Mouse (Mus musculus): ENCODE measurements around the gene Abhd16a. TPM values are rescaled to one million over a fixed set of nuclear protein-coding genes. Genes with fewer than 3 reads are reported as not detected.

The Abhd16a gene
- polyA plus RNA-seq, 2 experiments from 2014 or later: 18.7 to 20.6 TPM

Other genes with a start within 250 kb of the Abhd16a start
- 10 to 100 TPM; 26.0 to 38.5 TPM for gene Skiv2l, start 239.1 kb upstream of the Abhd16a start, polyA plus RNA-seq (2017; shearing (Covaris generic))
- gene Nelfe, start 238.9 kb upstream of the Abhd16a start, polyA plus RNA-seq (2017; shearing (Covaris generic)): 10 to 100 TPM; 45.4 to 53.4 TPM
- under 1 TPM; 0.79 to 0.83 TPM for gene Cfb, start 226.7 kb upstream of the Abhd16a start, polyA plus RNA-seq (2017; shearing (Covaris generic))
- gene Zbtb12, start 209.8 kb upstream of the Abhd16a start, polyA plus RNA-seq (2017; shearing (Covaris generic)): not detected
- gene Gm20547, start 207.2 kb upstream of the Abhd16a start, polyA plus RNA-seq (2017; shearing (Covaris generic)): not detected
- gene C2, start 191.0 kb upstream of the Abhd16a start, polyA plus RNA-seq (2017; shearing (Covaris generic)): under 1 TPM in 1 of 2 experiments, not detected in 1; 0.73 TPM
- 10 to 100 TPM; 32.8 to 37.0 TPM for gene Ehmt2, start 190.8 kb upstream of the Abhd16a start, polyA plus RNA-seq (2017; shearing (Covaris generic))
- gene Slc44a4, start 174.8 kb upstream of the Abhd16a start, polyA plus RNA-seq (2017; shearing (Covaris generic)): not detected
- 10 to 100 TPM; 18.6 to 19.9 TPM for gene Neu1, start 158.0 kb upstream of the Abhd16a start, polyA plus RNA-seq (2017; shearing (Covaris generic))
- gene Hspa1b, start 130.0 kb upstream of the Abhd16a start, polyA plus RNA-seq (2017; shearing (Covaris generic)): 1 to 10 TPM in 1 of 2 experiments, not detected in 1; 7.0 TPM
- gene Gm20481, start 119.4 kb upstream of the Abhd16a start, polyA plus RNA-seq (2017; shearing (Covaris generic)): not detected
- gene Hspa1a, start 117.1 kb upstream of the Abhd16a start, polyA plus RNA-seq (2017; shearing (Covaris generic)): 1 to 10 TPM in 1 of 2 experiments, under 1 TPM in 1; 0.17 to 5.1 TPM
- gene Hspa1l, start 116.6 kb upstream of the Abhd16a start, polyA plus RNA-seq (2017; shearing (Covaris generic)): under 1 TPM in 1 of 2 experiments, not detected in 1; 0.46 TPM
- 10 to 100 TPM; 45.5 to 61.3 TPM for gene Lsm2, start 107.4 kb upstream of the Abhd16a start, polyA plus RNA-seq (2017; shearing (Covaris generic))
- gene Vars, start 88.3 kb upstream of the Abhd16a start, polyA plus RNA-seq (2017; shearing (Covaris generic)): 10 to 100 TPM; 28.5 to 29.1 TPM
- under 1 TPM; 0.11 to 0.12 TPM for gene Vwa7, start 72.7 kb upstream of the Abhd16a start, polyA plus RNA-seq (2017; shearing (Covaris generic))
- gene Sapcd1, start 61.2 kb upstream of the Abhd16a start, polyA plus RNA-seq (2017; shearing (Covaris generic)): 1 to 10 TPM; 1.8 to 2.1 TPM
- 1 to 10 TPM; 1.3 to 1.6 TPM for gene Msh5, start 42.5 kb upstream of the Abhd16a start, polyA plus RNA-seq (2017; shearing (Covaris generic))
- 100 to 1,000 TPM; 464 to 670 TPM for gene Clic1, start 39.3 kb upstream of the Abhd16a start, polyA plus RNA-seq (2017; shearing (Covaris generic))
- 1 to 10 TPM in 1 of 2 experiments, under 1 TPM in 1; 0.36 to 1.8 TPM for gene Ddah2, start 30.2 kb upstream of the Abhd16a start, polyA plus RNA-seq (2017; shearing (Covaris generic))
- not detected for gene Ly6g6c, start 23.9 kb upstream of the Abhd16a start, polyA plus RNA-seq (2017; shearing (Covaris generic))
- gene Mpig6b, start 23.1 kb upstream of the Abhd16a start, polyA plus RNA-seq (2017; shearing (Covaris generic)): not detected
- gene Ly6g6e, start 12.4 kb upstream of the Abhd16a start, polyA plus RNA-seq (2017; shearing (Covaris generic)): not detected
- gene Ly6g6d, start 11.2 kb upstream of the Abhd16a start, polyA plus RNA-seq (2017; shearing (Covaris generic)): not detected
- under 1 TPM in 1 of 2 experiments, not detected in 1; 0.29 TPM for gene Ly6g6f, start 3.7 kb upstream of the Abhd16a start, polyA plus RNA-seq (2017; shearing (Covaris generic))
- gene Ly6g5c, start 19.0 kb downstream of the Abhd16a start, polyA plus RNA-seq (2017; shearing (Covaris generic)): not detected
- 1 to 10 TPM; 1.9 to 2.4 TPM for gene Ly6g5b, start 26.2 kb downstream of the Abhd16a start, polyA plus RNA-seq (2017; shearing (Covaris generic))
- 10 to 100 TPM; 60.4 to 70.2 TPM for gene Gpank1, start 32.2 kb downstream of the Abhd16a start, polyA plus RNA-seq (2017; shearing (Covaris generic))
- 100 to 1,000 TPM; 274 to 355 TPM for gene Csnk2b, start 32.8 kb downstream of the Abhd16a start, polyA plus RNA-seq (2017; shearing (Covaris generic))
- gene D17H6S53E, start 37.1 kb downstream of the Abhd16a start, polyA plus RNA-seq (2017; shearing (Covaris generic)): 10 to 100 TPM; 22.6 to 26.3 TPM
- not detected for gene Apom, start 42.8 kb downstream of the Abhd16a start, polyA plus RNA-seq (2017; shearing (Covaris generic))
- 10 to 100 TPM; 26.2 to 34.1 TPM for gene Bag6, start 45.9 kb downstream of the Abhd16a start, polyA plus RNA-seq (2017; shearing (Covaris generic))
- 10 to 100 TPM; 38.8 to 78.9 TPM for gene Prrc2a, start 75.6 kb downstream of the Abhd16a start, polyA plus RNA-seq (2017; shearing (Covaris generic))
- 1 to 10 TPM in 1 of 2 experiments, under 1 TPM in 1; 0.91 to 1.9 TPM for gene Aif1, start 86.8 kb downstream of the Abhd16a start, polyA plus RNA-seq (2017; shearing (Covaris generic))
- gene Lst1, start 99.2 kb downstream of the Abhd16a start, polyA plus RNA-seq (2017; shearing (Covaris generic)): 10 to 100 TPM in 1 of 2 experiments, 1 to 10 TPM in 1; 5.4 to 13.4 TPM
- gene Ltb, start 105.2 kb downstream of the Abhd16a start, polyA plus RNA-seq (2017; shearing (Covaris generic)): 100 to 1,000 TPM; 134 to 383 TPM
- gene Tnf, start 112.7 kb downstream of the Abhd16a start, polyA plus RNA-seq (2017; shearing (Covaris generic)): 10 to 100 TPM; 21.5 to 21.6 TPM
- gene Lta, start 116.1 kb downstream of the Abhd16a start, polyA plus RNA-seq (2017; shearing (Covaris generic)): 10 to 100 TPM; 70.5 to 90.5 TPM
- 1 to 10 TPM in 1 of 2 experiments, not detected in 1; 1.8 TPM for gene Gm16181, start 131.6 kb downstream of the Abhd16a start, polyA plus RNA-seq (2017; shearing (Covaris generic))
- 1 to 10 TPM; 2.3 to 4.0 TPM for gene Atp6v1g2, start 144.4 kb downstream of the Abhd16a start, polyA plus RNA-seq (2017; shearing (Covaris generic))
- 1 to 10 TPM; 3.4 to 4.4 TPM for gene Nfkbil1, start 146.5 kb downstream of the Abhd16a start, polyA plus RNA-seq (2017; shearing (Covaris generic))
- 100 to 1,000 TPM; 200 to 247 TPM for gene Ddx39b, start 152.5 kb downstream of the Abhd16a start, polyA plus RNA-seq (2017; shearing (Covaris generic))
- 1,000 to 10,000 TPM; 3,460 to 4,099 TPM for gene H2-D1, start 173.5 kb downstream of the Abhd16a start, polyA plus RNA-seq (2017; shearing (Covaris generic))
- not detected for gene H2-Q1, start 231.1 kb downstream of the Abhd16a start, polyA plus RNA-seq (2017; shearing (Covaris generic))